Mouse (Mus musculus) forebrain, embryonic 16.5 days (tissue): ENCODE results near the gene Tmem43. TPM values are rescaled to one million over a fixed set of nuclear protein-coding genes. Genes with fewer than 3 reads are reported as not detected.
A peak's percentile ranks its signal among the peaks of the same experiment; 100 is the strongest.

ENCODE experiments used
- ATAC-seq: fragments of 200-750 bp; cut with Nextera tagmentation; 2 replicates; pipeline ENCODE4 v1.8.0; 2017; ENCODE audit warnings: mild to moderate bottlenecking, moderate library complexity
- H3K27ac ChIP-seq: fragments of 300-500 bp; sonication (generic); 2 replicates; pipeline ENCODE4 v1.5.1; 2014; ENCODE audit warnings: low read length, control low read depth
- H3K27me3 ChIP-seq: fragments of 300-500 bp; sonication (generic); replicated peaks from 2 replicates; pipeline ENCODE4 v1.6.1; 2014; ENCODE audit warnings: low read length; ENCODE audit not compliant: control insufficient read depth, insufficient read depth
- H3K36me3 ChIP-seq: fragments of 300-500 bp; sonication (generic); 2 replicates; pipeline ENCODE4 v1.6.1; 2014; ENCODE audit not compliant: control insufficient read depth, insufficient read depth
- H3K4me1 ChIP-seq: fragments of 300-500 bp; sonication (generic); replicated peaks from 2 replicates; pipeline ENCODE4 v1.6.1; 2014; ENCODE audit warnings: low read length; ENCODE audit not compliant: control insufficient read depth, insufficient read depth
- H3K4me2 ChIP-seq: fragments of 300-500 bp; sonication (generic); 2 replicates; pipeline ENCODE4 v1.6.1; 2014; ENCODE audit warnings: mild to moderate bottlenecking, low read length, control low read depth
- H3K4me3 ChIP-seq: fragments of 300-500 bp; sonication (generic); replicated peaks from 2 replicates; pipeline ENCODE4 v1.5.1; 2014; ENCODE audit warnings: mild to moderate bottlenecking, low read length, control low read depth
- H3K9ac ChIP-seq: fragments of 300-500 bp; sonication (generic); replicated peaks from 2 replicates; pipeline ENCODE4 v1.6.1; 2014; ENCODE audit warnings: low read depth, low read length, control low read depth
- H3K9me3 ChIP-seq: fragments of 300-500 bp; sonication (generic); 2 replicates; pipeline ENCODE4 v1.6.1; 2016; ENCODE audit warnings: low read length; ENCODE audit not compliant: control insufficient read depth
- WGBS: fragments of 180-500 bp; shearing (Covaris S2); extraction: QIAGEN DNeasy Blood & Tissue Kit; methylation state at CpG from one replicate; pipeline ENCODE4 v1.1.7; 2014; 5-methylcytosine and 5-hydroxymethylcytosine counted together
- polyA plus RNA-seq: library from polyadenylated mRNA; unstranded; fragments of >200 nt; fragmentation: Nextera tagmentation; extraction: Ambion mirVana; gene quantifications from 2 replicates; pipeline ENCODE4 v1.2.1, GENCODE M21; 2015

The Tmem43 gene
- polyA plus RNA-seq, 1 experiment from 2014 or later = 60.6 TPM

DNA sequence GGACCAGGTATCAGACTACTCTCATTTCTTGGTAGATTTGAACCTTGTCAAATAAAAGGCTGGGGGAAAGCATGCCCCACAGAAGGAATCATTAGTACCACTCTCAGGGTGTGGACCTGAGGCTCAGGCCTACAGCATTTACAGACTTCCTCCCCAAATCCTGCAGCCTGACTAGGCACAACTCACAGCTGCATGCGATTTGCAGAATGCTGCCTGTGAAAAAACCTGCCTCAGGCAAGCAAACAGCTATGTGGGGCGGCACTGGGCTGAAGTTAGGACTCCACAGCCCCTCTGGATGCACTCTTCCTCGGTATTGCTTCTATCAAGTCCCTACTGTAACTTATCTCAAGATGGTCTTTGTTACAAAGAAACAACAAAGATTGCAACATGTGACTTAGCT, 34.5 kb downstream of the Tmem43 start:
- Histone ChIP-seq H3K9me3 (no peaks in the 10 kb centered on the region), H3K9ac (no peak overlapping the region), H3K27ac (no peak overlapping the region), H3K27me3 (no peaks in the 10 kb centered on the region), H3K4me2 (no peak overlapping the region), H3K4me1 (no peaks in the 10 kb centered on the region), H3K4me3 (no peak overlapping the region), H3K36me3 (peaks cover 33% of the 10 kb centered on the region)
- ATAC-seq = no peak
- WGBS = 93% methylated on average over 3 of the region's 3 CpGs

DNA sequence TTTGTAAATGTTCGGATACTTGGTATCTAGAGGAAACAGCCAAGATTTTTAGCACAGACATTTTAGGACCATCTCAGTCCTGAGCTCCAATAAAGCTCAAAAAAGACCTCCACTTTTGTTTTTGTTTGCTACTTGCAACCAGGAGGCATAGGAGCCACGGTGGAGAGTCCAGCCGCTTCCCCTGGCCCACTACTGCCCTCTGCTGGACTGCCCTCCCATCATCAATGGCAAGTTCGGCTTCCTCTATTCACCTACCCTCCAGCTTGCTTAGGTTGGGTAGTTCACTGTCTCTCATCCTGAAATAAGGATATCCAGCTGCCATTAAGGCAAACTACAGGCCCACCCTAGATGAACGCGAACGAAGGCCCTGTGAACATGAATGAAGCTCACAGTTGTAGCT, 35.8 kb downstream of the Tmem43 start:
- Histone ChIP-seq H3K4me2 (no peak overlapping the region), H3K9ac (no peak overlapping the region), H3K36me3 (peaks cover 20% of the 10 kb centered on the region), H3K27me3 (no peaks in the 10 kb centered on the region), H3K9me3 (no peaks in the 10 kb centered on the region), H3K4me1 (peaks cover 2% of the 10 kb centered on the region; the same call in 1 of the 2 replicates), H3K4me3 (no peak overlapping the region), H3K27ac (no peak overlapping the region)
- ATAC-seq = no peak
- WGBS = 44% methylated on average over 7 of the region's 7 CpGs

DNA sequence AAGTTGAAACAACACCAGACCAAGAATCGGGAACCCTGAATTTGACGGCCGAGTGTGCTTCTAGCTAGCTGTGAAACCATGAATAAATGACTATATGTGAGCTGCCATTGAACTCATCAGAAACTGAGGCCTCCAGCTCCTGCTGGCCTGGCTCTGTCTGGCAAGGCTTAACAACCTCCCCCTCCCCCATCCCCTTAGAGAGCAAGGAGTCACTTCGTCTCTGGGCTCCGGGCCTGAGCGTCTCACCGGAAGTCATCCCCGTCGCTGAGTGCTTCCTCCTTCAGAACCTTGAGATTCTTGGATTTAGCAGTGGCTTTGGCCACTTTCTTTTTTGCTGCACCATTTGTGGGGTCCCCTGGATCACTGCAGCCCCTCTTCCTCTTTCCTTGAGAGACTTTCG, 36.7 kb downstream of the Tmem43 start:
- no peak for ATAC-seq
- H3K27ac ChIP-seq = no peak overlapping the region
- peaks cover 11% of the 10 kb centered on the region for H3K36me3 ChIP-seq
- no peak overlapping the region for H3K4me2 ChIP-seq
- 88% methylated on average over 10 of the region's 10 CpGs for WGBS
- H3K4me1 ChIP-seq = peaks cover 11% of the 10 kb centered on the region
- no peak overlapping the region for H3K9ac ChIP-seq
- no peak overlapping the region for H3K4me3 ChIP-seq
- no peaks in the 10 kb centered on the region for H3K27me3 ChIP-seq
- H3K9me3 ChIP-seq = no peaks in the 10 kb centered on the region

DNA sequence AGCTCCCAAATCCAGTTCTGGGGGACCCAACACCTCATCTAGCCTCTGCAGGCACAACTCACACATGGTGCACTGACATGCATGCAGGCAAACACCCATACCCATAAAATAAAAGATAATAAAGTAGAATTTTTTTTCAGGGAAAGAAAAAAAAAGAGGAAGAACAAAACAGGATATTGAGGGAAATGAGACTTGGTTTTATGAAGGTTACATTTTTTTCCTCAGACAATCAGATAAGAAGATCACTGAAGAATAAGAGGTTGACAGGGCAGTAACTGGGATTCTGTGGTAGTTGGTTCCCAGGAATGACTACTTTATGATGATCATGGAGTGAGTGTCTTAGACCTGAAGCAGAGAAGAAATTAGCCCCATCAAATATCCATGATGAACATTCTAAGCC, 40.6 kb downstream of the Tmem43 start:
- Histone ChIP-seq H3K36me3 (peaks cover 2% of the 10 kb centered on the region), H3K9ac (no peak overlapping the region), H3K27ac (no peak overlapping the region), H3K4me1 (peaks cover 23% of the 10 kb centered on the region), H3K9me3 (no peaks in the 10 kb centered on the region), H3K4me2 (no peak overlapping the region), H3K4me3 (no peak overlapping the region), H3K27me3 (no peaks in the 10 kb centered on the region)
- no peak for ATAC-seq

DNA sequence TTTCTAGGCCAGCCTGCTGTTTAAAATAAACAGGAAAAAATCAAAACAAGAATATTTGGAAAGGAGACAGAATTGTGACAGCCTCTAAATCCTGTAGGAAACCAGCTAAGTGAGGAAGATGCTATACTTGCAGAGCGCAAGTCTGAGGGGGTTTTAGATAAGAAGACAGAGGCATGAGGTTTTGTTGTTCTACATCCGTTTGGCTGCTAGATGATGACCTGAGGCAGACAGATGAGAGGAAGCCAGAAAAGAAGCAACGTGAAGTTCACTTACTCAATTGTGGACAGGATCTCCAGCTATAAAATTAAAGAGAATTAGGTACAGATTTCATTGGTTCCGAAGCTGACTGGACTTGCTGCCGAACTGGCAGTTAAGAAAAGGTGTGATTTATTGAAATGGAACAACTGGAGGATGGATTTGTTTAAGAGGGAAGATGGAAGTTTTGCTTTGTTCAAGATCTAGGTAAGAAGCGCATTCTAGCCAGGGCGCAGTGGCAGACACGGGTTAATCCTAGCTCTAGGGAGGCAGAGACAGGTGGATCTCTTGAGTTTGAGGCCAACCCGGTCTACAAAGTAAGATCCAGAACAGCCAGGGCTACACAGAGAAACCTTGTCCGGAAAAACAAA, 41.3 kb downstream of the Tmem43 start:
- ATAC-seq = no peak
- H3K9ac ChIP-seq = peak overlapping the region; percentile 71
- H3K36me3 ChIP-seq = peaks cover 6% of the 10 kb centered on the region
- WGBS = 33% methylated on average over 10 of the region's 10 CpGs
- H3K9me3 ChIP-seq = no peaks in the 10 kb centered on the region
- peaks cover 23% of the 10 kb centered on the region for H3K4me1 ChIP-seq
- no peak overlapping the region for H3K27ac ChIP-seq
- peak overlapping the region; percentile 66 for H3K4me3 ChIP-seq
- H3K27me3 ChIP-seq = no peaks in the 10 kb centered on the region
- peak overlapping the region; percentile 73 for H3K4me2 ChIP-seq

DNA sequence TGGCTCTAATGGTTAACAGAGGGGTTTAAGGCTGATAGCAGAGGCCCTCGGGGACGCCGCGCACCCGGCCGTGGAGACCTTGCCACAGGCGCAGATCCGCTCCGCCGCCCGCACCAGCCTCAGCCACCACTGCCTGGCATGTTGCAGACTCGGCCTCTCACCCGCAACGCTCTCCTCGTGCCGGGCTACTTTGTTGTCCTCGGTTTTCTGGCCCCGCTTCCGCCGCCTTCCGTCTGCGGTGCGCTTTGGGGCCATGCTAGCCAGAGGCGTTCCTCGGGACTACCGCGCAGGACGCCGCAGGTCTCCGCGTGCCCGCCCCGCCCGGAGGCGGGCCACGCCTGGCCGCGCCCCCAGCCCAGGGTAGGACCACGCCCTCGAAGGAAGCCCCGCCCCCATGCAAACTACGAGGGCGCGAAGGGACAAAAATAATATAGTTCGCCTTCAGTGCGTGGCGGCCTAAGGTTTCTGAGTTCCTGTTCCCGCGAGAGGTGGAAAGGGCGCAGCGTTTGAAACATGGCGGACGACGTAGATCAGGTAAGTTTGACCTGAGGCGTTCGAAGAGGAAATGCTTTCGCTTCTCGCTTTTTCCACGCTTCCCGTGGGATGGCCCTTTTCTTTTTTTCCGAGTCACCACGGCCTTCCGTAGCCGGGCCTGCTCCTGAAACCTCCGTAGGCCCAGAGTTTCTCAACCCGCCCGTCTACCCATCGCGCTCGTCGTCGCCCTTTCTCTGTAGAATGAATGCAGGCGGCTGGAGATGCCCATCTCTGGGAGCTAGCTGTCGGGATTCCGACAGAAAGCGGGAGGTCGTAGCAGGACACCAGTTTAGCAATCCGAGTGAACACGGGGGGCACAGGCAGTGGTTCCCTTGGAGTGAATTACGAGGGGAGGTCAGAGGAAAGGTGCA, 42.3 kb downstream of the Tmem43 start, which contains the start of the genes Xpc and Lsm3:
Xpc (minus strand) TSS at position 344 of the 905 bp plus-strand sequence.
Lsm3 (plus strand) TSS at position 384 of the 905 bp plus-strand sequence.
- no peaks in the 10 kb centered on the region for H3K9me3 ChIP-seq
- peak; percentile 97 for ATAC-seq
- peaks cover 23% of the 10 kb centered on the region for H3K4me1 ChIP-seq
- H3K4me2 ChIP-seq = peak within 1 kb of the TSS; percentile 91
- no peaks in the 10 kb centered on the region for H3K27me3 ChIP-seq
- H3K27ac ChIP-seq = peak within 1 kb of the TSS; percentile 29
- peaks cover 10% of the 10 kb centered on the region for H3K36me3 ChIP-seq
- H3K9ac ChIP-seq = peak within 1 kb of the TSS; percentile 73
- peak within 1 kb of the TSS; percentile 66 for H3K4me3 ChIP-seq
- WGBS = under 1% methylated on average over 79 of the region's 80 CpGs

DNA sequence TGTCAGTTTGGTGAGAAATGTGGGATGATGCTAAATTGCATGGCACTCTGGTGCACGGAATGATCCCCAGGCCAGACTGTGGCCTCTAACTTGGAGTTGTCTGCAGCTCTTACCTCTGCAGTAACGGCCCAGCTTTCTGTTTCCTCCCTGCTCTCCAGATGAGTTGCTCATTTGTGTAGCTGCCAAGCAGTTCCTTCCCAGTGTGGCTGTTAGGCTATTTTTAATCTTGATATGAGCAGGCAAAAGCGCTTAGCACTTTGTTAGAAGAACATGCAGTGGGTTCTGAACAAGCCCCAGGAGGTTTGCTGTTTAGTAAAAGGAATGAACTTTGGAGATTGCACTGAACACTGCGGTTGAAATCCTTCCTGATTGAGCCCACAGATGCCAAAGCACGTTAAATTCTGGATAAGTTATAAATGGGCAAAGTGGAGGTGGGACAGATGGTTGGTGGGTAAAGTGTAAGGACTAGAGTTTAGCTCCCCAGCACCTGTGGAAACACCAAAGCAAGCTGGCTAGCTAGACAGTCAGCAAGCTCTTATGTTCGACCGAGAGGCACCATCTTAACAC, 45.0 kb downstream of the Tmem43 start:
- WGBS = 91% methylated on average over 7 of the region's 7 CpGs
- Histone ChIP-seq H3K4me3 (no peak overlapping the region), H3K36me3 (peaks cover 16% of the 10 kb centered on the region)

DNA sequence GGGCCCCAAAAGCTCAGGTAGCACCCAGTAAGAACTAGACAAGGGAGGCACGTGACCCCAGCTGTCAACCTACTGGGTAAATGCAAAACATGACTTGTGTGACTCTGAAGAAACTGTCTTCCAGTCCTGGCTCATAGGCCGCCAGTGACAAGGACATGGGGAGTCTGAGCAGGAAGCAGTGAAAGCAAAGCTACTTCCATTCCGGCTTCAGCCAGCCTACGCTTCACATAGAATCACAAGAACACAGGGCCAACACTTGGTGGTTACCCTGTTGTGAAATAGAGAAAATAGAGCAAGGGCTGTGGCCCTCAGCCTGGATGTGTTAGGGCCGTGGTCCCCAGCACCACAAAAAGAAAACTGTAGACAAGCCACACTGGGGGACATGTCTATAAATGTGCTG, 49.3 kb downstream of the Tmem43 start:
- Histone ChIP-seq H3K4me3 (no peak overlapping the region), H3K27me3 (no peaks in the 10 kb centered on the region), H3K4me2 (no peak overlapping the region), H3K9ac (no peak overlapping the region), H3K36me3 (peaks cover 16% of the 10 kb centered on the region), H3K4me1 (no peaks in the 10 kb centered on the region), H3K27ac (no peak overlapping the region), H3K9me3 (no peaks in the 10 kb centered on the region)
- ATAC-seq = no peak
- WGBS = 97% methylated on average over 5 of the region's 5 CpGs

More for the DNA sequence above, 45.0 kb downstream of the Tmem43 start:
- Histone ChIP-seq H3K27me3 (no peaks in the 10 kb centered on the region), H3K27ac (no peak overlapping the region), H3K4me2 (no peak overlapping the region), H3K9ac (no peak overlapping the region), H3K4me1 (peaks cover 23% of the 10 kb centered on the region), H3K9me3 (no peaks in the 10 kb centered on the region)
- ATAC-seq = no peak

DNA sequence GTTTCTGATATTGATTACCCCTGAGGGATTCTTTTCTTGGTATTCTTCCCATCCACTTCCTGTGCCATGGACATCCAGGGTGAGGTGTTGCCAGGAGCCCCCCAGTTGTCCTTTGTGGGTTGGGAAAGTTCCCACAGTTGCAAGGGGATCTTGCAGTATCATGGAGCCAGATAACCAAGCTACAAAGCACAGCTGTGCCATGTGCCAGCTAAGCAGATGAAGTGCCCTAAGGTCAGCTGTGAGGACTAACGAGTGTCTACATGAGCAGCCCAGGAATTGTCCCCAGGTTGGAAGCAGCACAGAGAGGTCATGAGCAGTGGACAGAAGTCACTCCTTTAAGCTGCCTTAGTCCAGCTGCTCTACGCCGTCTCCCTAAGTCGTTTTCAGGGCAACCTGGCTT, 52.0 kb downstream of the Tmem43 start:
- 80% methylated on average over 4 of the region's 4 CpGs for WGBS
- no peaks in the 10 kb centered on the region for H3K4me1 ChIP-seq
- no peak overlapping the region for H3K4me3 ChIP-seq
- H3K27me3 ChIP-seq = no peaks in the 10 kb centered on the region
- H3K36me3 ChIP-seq = peaks cover 8% of the 10 kb centered on the region
- H3K9ac ChIP-seq = no peak overlapping the region
- H3K27ac ChIP-seq = no peak overlapping the region
- H3K4me2 ChIP-seq = no peak overlapping the region
- no peak for ATAC-seq
- no peaks in the 10 kb centered on the region for H3K9me3 ChIP-seq
